ENCODE assay signal across 14 mouse cellular contexts in the genomic region with DNA sequence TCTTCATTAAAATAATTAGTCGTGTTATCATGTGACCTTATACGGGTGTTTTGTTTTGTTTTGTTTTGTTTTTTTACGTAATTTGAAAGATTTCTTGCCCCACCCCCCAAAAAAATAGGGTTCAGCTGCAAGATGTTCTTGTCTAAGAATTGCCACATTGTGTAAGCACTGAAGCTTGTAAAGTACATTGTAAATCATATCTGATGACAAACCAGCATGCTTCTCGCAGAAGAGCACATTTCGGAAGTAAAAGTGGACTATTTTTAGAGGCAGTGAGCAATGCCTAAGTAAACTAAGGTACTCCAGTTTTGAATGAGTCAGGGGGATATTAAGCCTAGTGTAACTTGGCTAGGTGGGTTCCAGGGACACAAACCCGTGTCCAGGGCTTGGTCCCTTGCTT. TPM values are rescaled to one million over a fixed set of nuclear protein-coding genes. Genes with fewer than 3 reads are reported as not detected.
DNase-seq lines count a peak whose midpoint lies in the region; ATAC-seq and TF ChIP-seq lines count a peak whose summit lies in the region.
"Had no signal": no experiment of that assay in that cellular context is flagged by ENCODE, and none has a peak within 500 bp of the region (broad histone marks: within the 10 kb centered on the region; RNA-seq: fewer than 3 reads in every experiment).

No protein-coding gene starts in this region.

- peak overlapping the region; percentile 42; the same call in 1 of the 2 replicates for H3K9ac ChIP-seq in heart, embryonic 14.5 days (ENCODE audit: low read length)
- no peak overlapping the region for H3K9ac ChIP-seq in heart, embryonic 12.5 days
- H3K9ac ChIP-seq in lung, postnatal 0 days (replicated peaks; ENCODE audit: low read depth), result no peak overlapping the region
- H3K9ac ChIP-seq in stomach, embryonic 15.5 days, result no peak overlapping the region
- H3K9ac ChIP-seq: embryonic facial prominence, embryonic 15.5 days; neural tube, embryonic 12.5 days had no signal

- H3K9me3 ChIP-seq in heart, embryonic 14.5 days (ENCODE audit: control insufficient read depth, low read length), result no peaks in the 10 kb centered on the region
- H3K9me3 ChIP-seq in heart, embryonic 12.5 days (replicated peaks), result no peaks in the 10 kb centered on the region
- no peaks in the 10 kb centered on the region for H3K9me3 ChIP-seq in lung, postnatal 0 days (ENCODE audit: low read length)
- no peaks in the 10 kb centered on the region for H3K9me3 ChIP-seq in stomach, embryonic 15.5 days
- H3K9me3 ChIP-seq: embryonic facial prominence, embryonic 15.5 days; neural tube, embryonic 12.5 days had no signal

- WGBS in heart, embryonic 14.5 days, result 53% methylated on average over 6 of the region's 6 CpGs
- WGBS in heart, embryonic 12.5 days, result 59% methylated on average over 6 of the region's 6 CpGs
- WGBS in lung, postnatal 0 days, result 38% methylated on average over 6 of the region's 6 CpGs
- 45% methylated on average over 6 of the region's 6 CpGs for WGBS in stomach, embryonic 15.5 days
- WGBS in thymus, adult 2 months, result 45% methylated on average over 6 of the region's 6 CpGs

- no peak overlapping the region for H3K4me3 ChIP-seq in heart, embryonic 14.5 days (ENCODE audit: control insufficient read depth in 1 of 2, insufficient read depth in 1 of 2, low read depth in 1 of 2, low read length in 2 of 2)
- H3K4me3 ChIP-seq in heart, embryonic 12.5 days, result no peak overlapping the region
- no peak overlapping the region for H3K4me3 ChIP-seq in lung, postnatal 0 days (ENCODE audit: low read depth, low read length)
- no peak overlapping the region for H3K4me3 ChIP-seq in stomach, embryonic 15.5 days (replicated peaks)
- H3K4me3 ChIP-seq in thymus, adult 2 months (ENCODE audit: control insufficient read depth, insufficient read depth, low read length), result no peak overlapping the region
- H3K4me3 ChIP-seq: embryonic facial prominence, embryonic 15.5 days; neural tube, embryonic 12.5 days had no signal

- no peak for TF ChIP-seq CTCF in lung, postnatal 0 days (IDR thresholded peaks at IDR 0.05)
- TF ChIP-seq CTCF in thymus, adult 2 months (IDR thresholded peaks at IDR 0.05; ENCODE audit: borderline replicate concordance, control insufficient read depth, extremely low read depth, insufficient read depth, low read length, poor library complexity), result no peak

- peak overlapping the region; percentile 32 to 47; a peak in 1 of 4 replicates for H3K27ac ChIP-seq in heart, embryonic 14.5 days (replicated peaks in 1 of 2; ENCODE audit: control insufficient read depth in 1 of 2, insufficient read depth in 1 of 2, low read depth in 2 of 2, low read length in 2 of 2)
- no peak overlapping the region for H3K27ac ChIP-seq in heart, embryonic 12.5 days (ENCODE audit: poor library complexity, severe bottlenecking)
- 0 out of 2 replicates have a peak overlapping the region, but pooled peaks have one; percentile 5 for H3K27ac ChIP-seq in lung, postnatal 0 days (ENCODE audit: low read length)
- no peak overlapping the region for H3K27ac ChIP-seq in stomach, embryonic 15.5 days
- H3K27ac ChIP-seq in thymus, adult 2 months (ENCODE audit: control insufficient read depth, insufficient read depth, low read length), result no peak overlapping the region
- H3K27ac ChIP-seq: embryonic facial prominence, embryonic 15.5 days; neural tube, embryonic 12.5 days had no signal

- TF ChIP-seq EP300 in lung, postnatal 0 days (IDR thresholded peaks at IDR 0.05), result peak; percentile 72

- no peaks in the 10 kb centered on the region for H3K36me3 ChIP-seq in heart, embryonic 14.5 days (ENCODE audit: control insufficient read depth, insufficient read depth, low read length)
- no peaks in the 10 kb centered on the region for H3K36me3 ChIP-seq in heart, embryonic 12.5 days
- no peaks in the 10 kb centered on the region for H3K36me3 ChIP-seq in lung, postnatal 0 days (ENCODE audit: insufficient read depth, low read length)
- no peaks in the 10 kb centered on the region for H3K36me3 ChIP-seq in stomach, embryonic 15.5 days
- no peaks in the 10 kb centered on the region for H3K36me3 ChIP-seq in thymus, adult 2 months (ENCODE audit: control insufficient read depth, insufficient read depth, low read length)
- H3K36me3 ChIP-seq: embryonic facial prominence, embryonic 15.5 days; neural tube, embryonic 12.5 days had no signal

- TF ChIP-seq POLR2A in thymus, adult 2 months (IDR thresholded peaks at IDR 0.05; ENCODE audit: control insufficient read depth, extremely low read depth, insufficient read depth, low read length, poor library complexity), result no peak

- H3K27me3 ChIP-seq in heart, embryonic 14.5 days (ENCODE audit: control insufficient read depth, insufficient read depth, low read length), result no peaks in the 10 kb centered on the region
- H3K27me3 ChIP-seq in heart, embryonic 12.5 days (replicated peaks), result no peaks in the 10 kb centered on the region
- H3K27me3 ChIP-seq in lung, postnatal 0 days (replicated peaks; ENCODE audit: insufficient read depth, low read length), result no peaks in the 10 kb centered on the region
- H3K27me3 ChIP-seq in stomach, embryonic 15.5 days (replicated peaks), result no peaks in the 10 kb centered on the region
- no peaks in the 10 kb centered on the region for H3K27me3 ChIP-seq in thymus, adult 2 months (ENCODE audit: control insufficient read depth, insufficient read depth, low read length)
- H3K27me3 ChIP-seq: embryonic facial prominence, embryonic 15.5 days; neural tube, embryonic 12.5 days had no signal

- no peak overlapping the region for H3K4me2 ChIP-seq in heart, embryonic 14.5 days (ENCODE audit: low read length)
- H3K4me2 ChIP-seq in heart, embryonic 12.5 days, result no peak overlapping the region
- H3K4me2 ChIP-seq in lung, postnatal 0 days (replicated peaks; ENCODE audit: low read depth, low read length), result 0 out of 2 replicates have a peak overlapping the region, but pooled peaks have one; percentile 5
- H3K4me2 ChIP-seq in stomach, embryonic 15.5 days, result no peak overlapping the region
- H3K4me2 ChIP-seq: embryonic facial prominence, embryonic 15.5 days; neural tube, embryonic 12.5 days had no signal

- H3K4me1 ChIP-seq in heart, embryonic 14.5 days (ENCODE audit: control insufficient read depth in 2 of 2, insufficient read depth in 2 of 2, low read length in 2 of 2), result peaks cover 2 to 8% of the 10 kb centered on the region in 2 experiments; a peak in 3 of 4 replicates
- H3K4me1 ChIP-seq in heart, embryonic 12.5 days (replicated peaks), result peaks cover 5% of the 10 kb centered on the region; the same call in 1 of the 2 replicates
- H3K4me1 ChIP-seq in lung, postnatal 0 days (ENCODE audit: insufficient read depth, low read depth, low read length), result no peaks in the 10 kb centered on the region
- no peaks in the 10 kb centered on the region for H3K4me1 ChIP-seq in stomach, embryonic 15.5 days
- H3K4me1 ChIP-seq in thymus, adult 2 months (replicated peaks; ENCODE audit: control insufficient read depth, insufficient read depth, low read length), result peaks cover 3% of the 10 kb centered on the region
- H3K4me1 ChIP-seq: embryonic facial prominence, embryonic 15.5 days; neural tube, embryonic 12.5 days had no signal

- DNase-seq in lung, postnatal 0 days (ENCODE audit: low spot score), result peak; percentile 78
- no peak for DNase-seq in lung, postnatal 14 days
- no peak for DNase-seq in thymus, adult 2 months
- DNase-seq in spleen, adult 12 weeks (ENCODE audit: low spot score), result no peak
- DNase-seq: adrenal gland, postnatal 36 days; cerebellum, postnatal 10 days; kidney, postnatal 10 days; left cerebral cortex, postnatal 4 days had no signal

- ATAC-seq in heart, embryonic 14.5 days (ENCODE audit: insufficient number of reproducible peaks, insufficient read depth, low FRiP score, low read depth), result no peak
- ATAC-seq in heart, embryonic 12.5 days (ENCODE audit: insufficient number of reproducible peaks, low FRiP score), result no peak
- ATAC-seq in lung, postnatal 0 days, result peak; percentile 76
- peak; percentile 45 for ATAC-seq in granulocyte monocyte progenitor cell, adult 5-6 weeks (replicated peaks; ENCODE audit: poor library complexity, severe bottlenecking)
- ATAC-seq in stomach, embryonic 15.5 days (ENCODE audit: insufficient read depth, low FRiP score, low read depth), result 0 out of 2 replicates have a peak, but pooled peaks have one; percentile 18

RNA-seq across cellular contexts. Expression of a gene that starts 15.7 kb away (rescaled TPM):
- 66.0 and 68.8 TPM in 2 replicates for polyA plus RNA-seq in heart, embryonic 14.5 days (2014; fragmentation: Nextera tagmentation; extraction: Ambion mirVana)
- 56.3 and 56.5 TPM in 2 replicates for polyA plus RNA-seq in heart, embryonic 12.5 days (2016; fragmentation: Nextera tagmentation; extraction: Ambion mirVana)
- polyA plus RNA-seq in lung, postnatal 0 days (2015; fragmentation: Nextera tagmentation; extraction: Ambion mirVana), result 18.4 and 20.0 TPM in 2 replicates
- total RNA-seq in granulocyte monocyte progenitor cell, adult 5-6 weeks (2014; fragmentation: Nextera tagmentation), result 21.5 and 23.6 TPM in 2 replicates
- 33.9 and 42.4 TPM in 2 replicates for total RNA-seq in granulocyte monocyte progenitor cell, adult 5-6 weeks (2017)
- 26.4 and 29.9 TPM in 2 replicates for polyA plus RNA-seq in stomach, embryonic 15.5 days (2015; fragmentation: Nextera tagmentation; extraction: Ambion mirVana)
- polyA plus RNA-seq in thymus, adult 2 months (2012; rRNA removed), result 7.9 and 10.9 TPM in 2 replicates

Comparison
In these comparisons a context has a peak if more than half of its experiments do, and no peak if none do; other contexts are left out.
1. H3K27ac ChIP-seq: peak in heart, embryonic 14.5 days (2 of 2) and lung, postnatal 0 days (single experiment); none in heart, embryonic 12.5 days (single experiment), stomach, embryonic 15.5 days (single experiment) and thymus, adult 2 months (single experiment).
2. ATAC-seq: peak in lung, postnatal 0 days (single experiment), granulocyte monocyte progenitor cell, adult 5-6 weeks (single experiment) and stomach, embryonic 15.5 days (single experiment); none in heart, embryonic 14.5 days (single experiment) and heart, embryonic 12.5 days (single experiment).